In genomic region chr6:33049705-33050420, GRCm38 (mm10) we compare ENCODE assay signal across 20 mouse cellular contexts. TPM values are rescaled to one million over a fixed set of nuclear protein-coding genes. Genes with fewer than 3 reads are reported as not detected.
DNase-seq lines count a peak whose midpoint lies in the region; ATAC-seq and TF ChIP-seq lines count a peak whose summit lies in the region.
"Had no signal": no experiment of that assay in that cellular context is flagged by ENCODE, and none has a peak within 500 bp of the region (broad histone marks: within the 10 kb centered on the region; RNA-seq: fewer than 3 reads in every experiment).

No protein-coding gene starts in this region.

- H3K9me3 ChIP-seq in forebrain, embryonic 14.5 days (replicated peaks; ENCODE audit: control insufficient read depth, low read length), result no peaks in the 10 kb centered on the region
- H3K9me3 ChIP-seq in forebrain, embryonic 11.5 days (ENCODE audit: control insufficient read depth, low read length), result no peaks in the 10 kb centered on the region
- H3K9me3 ChIP-seq in hindbrain, postnatal 0 days (ENCODE audit: low read length), result no peaks in the 10 kb centered on the region
- no peaks in the 10 kb centered on the region for H3K9me3 ChIP-seq in hindbrain, embryonic 14.5 days (ENCODE audit: control insufficient read depth, low read length)
- no peaks in the 10 kb centered on the region for H3K9me3 ChIP-seq in heart, embryonic 12.5 days (replicated peaks)
- H3K9me3 ChIP-seq: hindbrain, embryonic 12.5 days; limb, embryonic 10.5 days; midbrain, embryonic 13.5 days had no signal

- no peak overlapping the region for H3K9ac ChIP-seq in forebrain, embryonic 14.5 days (ENCODE audit: low read length)
- H3K9ac ChIP-seq in forebrain, embryonic 11.5 days (ENCODE audit: low read length), result no peak overlapping the region
- H3K9ac ChIP-seq in hindbrain, postnatal 0 days (replicated peaks; ENCODE audit: low read length), result no peak overlapping the region
- H3K9ac ChIP-seq in hindbrain, embryonic 14.5 days, result no peak overlapping the region
- no peak overlapping the region for H3K9ac ChIP-seq in heart, embryonic 12.5 days
- H3K9ac ChIP-seq: hindbrain, embryonic 12.5 days; lung, embryonic 14.5 days; midbrain, embryonic 13.5 days had no signal

- WGBS in forebrain, embryonic 14.5 days, result 75% methylated on average over 6 of the region's 6 CpGs
- 94% methylated on average over 6 of the region's 6 CpGs for WGBS in forebrain, embryonic 11.5 days
- WGBS in hindbrain, postnatal 0 days, result 73% methylated on average over 6 of the region's 6 CpGs
- 89% methylated on average over 6 of the region's 6 CpGs for WGBS in hindbrain, embryonic 14.5 days
- 64% methylated on average over 6 of the region's 6 CpGs for WGBS in heart, embryonic 12.5 days

- TF ChIP-seq CTCF in hindbrain, postnatal 0 days (IDR thresholded peaks at IDR 0.05; ENCODE audit: low read depth), result no peak

- H3K27ac ChIP-seq in forebrain, embryonic 14.5 days (ENCODE audit: low read depth, low read length), result no peak overlapping the region
- H3K27ac ChIP-seq in forebrain, embryonic 11.5 days (ENCODE audit: low read depth, low read length), result no peak overlapping the region
- no peak overlapping the region for H3K27ac ChIP-seq in hindbrain, postnatal 0 days
- no peak overlapping the region for H3K27ac ChIP-seq in hindbrain, embryonic 14.5 days
- peak overlapping the region; percentile 90 for H3K27ac ChIP-seq in heart, embryonic 12.5 days (ENCODE audit: poor library complexity, severe bottlenecking)
- H3K27ac ChIP-seq: hindbrain, embryonic 12.5 days; layer of hippocampus, adult 2 months; limb, embryonic 10.5 days; midbrain, embryonic 13.5 days had no signal

- no peaks in the 10 kb centered on the region for H3K27me3 ChIP-seq in forebrain, embryonic 14.5 days (replicated peaks; ENCODE audit: control insufficient read depth, insufficient read depth, low read length)
- H3K27me3 ChIP-seq in forebrain, embryonic 11.5 days (ENCODE audit: control insufficient read depth, insufficient read depth, low read length), result no peaks in the 10 kb centered on the region
- H3K27me3 ChIP-seq in hindbrain, postnatal 0 days (ENCODE audit: insufficient read depth, low read length), result no peaks in the 10 kb centered on the region
- H3K27me3 ChIP-seq in hindbrain, embryonic 14.5 days (ENCODE audit: control insufficient read depth, insufficient read depth, low read length), result no peaks in the 10 kb centered on the region
- H3K27me3 ChIP-seq in heart, embryonic 12.5 days (replicated peaks), result no peaks in the 10 kb centered on the region
- H3K27me3 ChIP-seq: CH12.LX; hindbrain, embryonic 12.5 days; midbrain, embryonic 13.5 days had no signal

- DNase-seq in forebrain, embryonic 14.5 days (ENCODE audit: low spot score), result peak; percentile 42
- no peak for DNase-seq in forebrain, embryonic 11.5 days (ENCODE audit: low spot score)
- peak; percentile 8 for DNase-seq in hindbrain, postnatal 0 days (ENCODE audit: low spot score)
- DNase-seq in hindbrain, embryonic 14.5 days (ENCODE audit: low spot score), result no peak
- peak; percentile 46 for DNase-seq in heart, postnatal 4 days
- no peak for DNase-seq in cerebellum, adult 8-10 months
- DNase-seq: cerebellum, adult 11 months; cerebellum, postnatal 36 days; gastrocnemius, postnatal 36 days; lung, embryonic 14.5 days; right cerebral cortex, postnatal 25 days; thymus, postnatal 25 days had no signal

- H3K4me3 ChIP-seq in forebrain, embryonic 14.5 days (ENCODE audit: low read depth, low read length), result no peak overlapping the region
- H3K4me3 ChIP-seq in forebrain, embryonic 11.5 days (ENCODE audit: low read depth, low read length), result no peak overlapping the region
- no peak overlapping the region for H3K4me3 ChIP-seq in hindbrain, postnatal 0 days (ENCODE audit: low read length)
- H3K4me3 ChIP-seq in hindbrain, embryonic 14.5 days (replicated peaks; ENCODE audit: low read length), result no peak overlapping the region
- no peak overlapping the region for H3K4me3 ChIP-seq in heart, embryonic 12.5 days
- H3K4me3 ChIP-seq: hindbrain, embryonic 12.5 days; layer of hippocampus, adult 2 months; limb, embryonic 10.5 days; midbrain, embryonic 13.5 days had no signal

- H3K36me3 ChIP-seq in forebrain, embryonic 14.5 days (ENCODE audit: control insufficient read depth, insufficient read depth, low read length), result peaks cover 14% of the 10 kb centered on the region
- no peaks in the 10 kb centered on the region; the same call in 1 of the 2 replicates for H3K36me3 ChIP-seq in forebrain, embryonic 11.5 days (ENCODE audit: control insufficient read depth, insufficient read depth, low read length)
- H3K36me3 ChIP-seq in hindbrain, postnatal 0 days (ENCODE audit: insufficient read depth, low read length), result no peaks in the 10 kb centered on the region; the same call in 1 of the 2 replicates
- peaks cover 25% of the 10 kb centered on the region for H3K36me3 ChIP-seq in hindbrain, embryonic 14.5 days (replicated peaks; ENCODE audit: control insufficient read depth, insufficient read depth)
- peaks cover 28% of the 10 kb centered on the region for H3K36me3 ChIP-seq in heart, embryonic 12.5 days

- ATAC-seq in forebrain, embryonic 14.5 days, result no peak
- no peak for ATAC-seq in forebrain, embryonic 11.5 days (replicated peaks; ENCODE audit: low FRiP score)
- ATAC-seq in hindbrain, postnatal 0 days, result no peak
- ATAC-seq in hindbrain, embryonic 14.5 days (ENCODE audit: low FRiP score), result no peak
- ATAC-seq in heart, embryonic 12.5 days (ENCODE audit: insufficient number of reproducible peaks, low FRiP score), result no peak
- ATAC-seq: intestine, embryonic 16.5 days; midbrain, embryonic 13.5 days had no signal

- H3K4me1 ChIP-seq in forebrain, embryonic 14.5 days (ENCODE audit: control insufficient read depth, insufficient read depth, low read length), result no peaks in the 10 kb centered on the region
- no peaks in the 10 kb centered on the region for H3K4me1 ChIP-seq in forebrain, embryonic 11.5 days (replicated peaks; ENCODE audit: control insufficient read depth, insufficient read depth, low read length)
- H3K4me1 ChIP-seq in hindbrain, postnatal 0 days (ENCODE audit: insufficient read depth, low read length), result no peaks in the 10 kb centered on the region
- H3K4me1 ChIP-seq in hindbrain, embryonic 14.5 days (replicated peaks; ENCODE audit: control insufficient read depth, insufficient read depth, low read length), result no peaks in the 10 kb centered on the region
- H3K4me1 ChIP-seq in heart, embryonic 12.5 days (replicated peaks), result peaks cover 36% of the 10 kb centered on the region
- H3K4me1 ChIP-seq: hindbrain, embryonic 12.5 days; limb, embryonic 10.5 days; midbrain, embryonic 13.5 days had no signal

- H3K4me2 ChIP-seq in forebrain, embryonic 14.5 days (ENCODE audit: low read length), result no peak overlapping the region
- no peak overlapping the region for H3K4me2 ChIP-seq in forebrain, embryonic 11.5 days (ENCODE audit: low read depth, low read length, severe bottlenecking)
- no peak overlapping the region for H3K4me2 ChIP-seq in hindbrain, postnatal 0 days (ENCODE audit: low read depth, low read length)
- no peak overlapping the region for H3K4me2 ChIP-seq in hindbrain, embryonic 14.5 days (replicated peaks)
- peak overlapping the region; percentile 31 for H3K4me2 ChIP-seq in heart, embryonic 12.5 days
- H3K4me2 ChIP-seq: hindbrain, embryonic 12.5 days; liver, embryonic 11.5 days; lung, embryonic 14.5 days; midbrain, embryonic 13.5 days had no signal

RNA-seq across cellular contexts. Expression of gene Chchd3, which starts 10.2 kb away (rescaled TPM):
- polyA plus RNA-seq in forebrain, embryonic 14.5 days (2014; fragmentation: Nextera tagmentation; extraction: Ambion mirVana), result 150 and 154 TPM in 2 replicates
- 131 and 135 TPM in 2 replicates for polyA plus RNA-seq in forebrain, embryonic 11.5 days (2014; fragmentation: Nextera tagmentation; extraction: Ambion mirVana)
- total RNA-seq in hindbrain, postnatal 0 days (2014; rRNA removed), result 66.6 and 98.0 TPM in 2 replicates
- polyA plus RNA-seq in hindbrain, postnatal 0 days (2015; fragmentation: Nextera tagmentation; extraction: Ambion mirVana), result 130 and 131 TPM in 2 replicates
- polyA plus RNA-seq in hindbrain, embryonic 14.5 days (2014; fragmentation: Nextera tagmentation; extraction: Ambion mirVana), result 111 and 126 TPM in 2 replicates
- 173 and 177 TPM in 2 replicates for polyA plus RNA-seq in heart, embryonic 12.5 days (2016; fragmentation: Nextera tagmentation; extraction: Ambion mirVana)
- 100 to 1,000 TPM; 391 to 402 TPM for total RNA-seq in heart, postnatal 4 days (2021)

Comparison
In these comparisons a context has a peak if more than half of its experiments do, and no peak if none do; other contexts are left out.
1. DNase-seq: peak in forebrain, embryonic 14.5 days (single experiment), hindbrain, postnatal 0 days (single experiment) and heart, postnatal 4 days (single experiment); none in forebrain, embryonic 11.5 days (single experiment), hindbrain, embryonic 14.5 days (single experiment) and cerebellum, adult 8-10 months (single experiment).